Mouse (Mus musculus) bone marrow macrophage, adult 2 months (primary cell): ENCODE data around the gene Gpr84.

ENCODE experiments used
- CTCF ChIP-seq: IDR thresholded peaks from 2 replicates; pipeline ENCODE4 v1.5.1; 2012; ENCODE audit warnings: low read depth, mild to moderate bottlenecking, low read length, moderate library complexity
- POLR2A ChIP-seq: IDR thresholded peaks from 2 replicates; pipeline ENCODE4 v1.6.1; 2012; ENCODE audit warnings: mild to moderate bottlenecking, low read depth, low read length, borderline replicate concordance

DNA sequence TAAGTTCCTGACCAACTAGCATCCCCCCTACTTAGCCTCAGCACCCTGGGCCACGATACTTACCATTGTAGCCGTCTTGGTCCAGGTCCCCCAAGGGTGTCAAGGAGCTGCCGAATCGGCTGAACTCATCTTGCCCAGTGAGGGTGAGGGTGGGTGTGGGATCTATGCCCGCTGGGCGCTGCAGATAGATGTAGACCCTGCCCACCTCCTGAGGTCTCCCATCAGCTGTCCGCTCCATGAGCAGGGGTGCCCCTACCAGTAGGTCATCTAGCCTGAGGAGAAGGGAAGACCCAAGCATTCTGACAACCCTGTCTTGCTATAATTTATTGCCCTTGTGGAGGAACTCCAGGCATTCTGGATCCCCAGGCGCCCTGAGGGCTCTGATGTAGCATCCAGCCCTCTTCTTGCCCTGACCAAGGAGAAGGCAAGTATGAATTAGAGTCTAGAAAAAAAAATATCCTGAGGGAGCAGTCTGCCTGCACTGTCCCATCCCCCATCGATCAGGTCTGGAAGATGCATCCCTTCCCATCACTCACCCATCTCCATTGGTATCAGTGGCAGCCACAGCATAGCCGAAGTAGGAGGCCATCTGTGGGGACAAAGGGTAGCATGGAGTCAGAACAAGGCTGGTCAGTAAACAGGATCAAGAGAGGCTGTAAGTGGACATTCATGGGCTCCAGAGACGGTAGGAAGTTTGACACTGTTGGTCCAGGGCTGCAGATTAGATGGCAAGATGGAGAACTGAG is 43.3 kb upstream of the Gpr84 start:
- TF ChIP-seq POLR2A (no peak), CTCF (no peak)
